Mouse (Mus musculus) kidney, adult 2 months (tissue): ENCODE results near the gene Klc3. TPM values are rescaled to one million over a fixed set of nuclear protein-coding genes. Genes with fewer than 3 reads are reported as not detected.

ENCODE experiments used
- DNase-seq: peaks from one replicate; pipeline ENCODE4 v3.0.0; 2021
- H3K27ac ChIP-seq: fragments of 200-500 bp; 2 replicates; pipeline ENCODE4 v1.5.1; 2012; ENCODE audit warnings: low read depth, low read length, control low read depth, inconsistent platforms; ENCODE audit not compliant: insufficient read depth
- H3K27me3 ChIP-seq: fragments of 200-500 bp; replicated peaks from 2 replicates; pipeline ENCODE4 v1.6.1; 2012; ENCODE audit warnings: mild to moderate bottlenecking, moderate library complexity, low read length, inconsistent platforms; ENCODE audit not compliant: control insufficient read depth, insufficient read depth
- H3K36me3 ChIP-seq: fragments of 200-500 bp; 2 replicates; pipeline ENCODE4 v1.6.1; 2012; ENCODE audit warnings: mild to moderate bottlenecking, moderate library complexity, low read length, inconsistent platforms; ENCODE audit not compliant: control insufficient read depth, insufficient read depth
- H3K4me1 ChIP-seq: fragments of 200-500 bp; 2 replicates; pipeline ENCODE4 v1.6.1; 2011; ENCODE audit warnings: low read length; ENCODE audit not compliant: control insufficient read depth, insufficient read depth
- H3K4me3 ChIP-seq: fragments of 200-500 bp; 2 replicates; pipeline ENCODE4 v1.5.1; 2011; ENCODE audit warnings: mild to moderate bottlenecking, low read depth, low read length, control low read depth; ENCODE audit not compliant: insufficient read depth
- CTCF ChIP-seq: fragments of 200-500 bp; conservative IDR thresholded peaks from 2 replicates; pipeline ENCODE4 v1.5.1; 2011; ENCODE audit warnings: low read depth, mild to moderate bottlenecking, control low read depth, low read length, moderate library complexity, mixed read lengths; ENCODE audit not compliant: insufficient read depth, insufficient read length
- POLR2A ChIP-seq: fragments of 200-500 bp; IDR thresholded peaks from one replicate; pipeline ENCODE4 v1.6.1; 2011; ENCODE audit warnings: low read depth, low read length, control low read depth
- WGBS: fragments of 180-500 bp; shearing (Covaris S2); methylation state at CpG from one replicate; pipeline ENCODE4 v1.1.7; 2018; 5-methylcytosine and 5-hydroxymethylcytosine counted together
- polyA plus RNA-seq: library from polyadenylated mRNA; depleted of rRNA; stranded (reverse); fragments of >200 nt; gene quantifications from 2 replicates; pipeline ENCODE4 v1.2.3, GENCODE M21; 2012

Gene Klc3
- polyA plus RNA-seq, 1 experiment = 3.7 TPM

- no peak for TF ChIP-seq POLR2A
- TF ChIP-seq CTCF = no peak
- Histone ChIP-seq H3K4me3 (no peak overlapping the region), H3K36me3 (no peaks in the 10 kb centered on the region), H3K4me1 (no peaks in the 10 kb centered on the region), H3K27me3 (no peaks in the 10 kb centered on the region), H3K27ac (no peak overlapping the region)
- 90% methylated on average over 8 of the region's 8 CpGs for WGBS
- DNase-seq = no peak
These were observed 9.4 kb downstream of the Klc3 start for GRCm38 (mm10) chr7:19394484-19394883.

- no peak for TF ChIP-seq CTCF
- TF ChIP-seq POLR2A = no peak
These were observed 15.0 kb downstream of the Klc3 start for GRCm38 (mm10) chr7:19388699-19389413.

GRCm38 (mm10) chr7:19383708-19384107 lies 20.2 kb downstream of the Klc3 start:
- 87% methylated on average over 9 of the region's 9 CpGs for WGBS
- no peak overlapping the region for H3K4me3 ChIP-seq
- H3K27me3 ChIP-seq = no peaks in the 10 kb centered on the region
- H3K27ac ChIP-seq = no peak overlapping the region
- no peaks in the 10 kb centered on the region for H3K36me3 ChIP-seq
- DNase-seq = no peak
- H3K4me1 ChIP-seq = no peaks in the 10 kb centered on the region
- TF ChIP-seq POLR2A (no peak), CTCF (no peak)

More at GRCm38 (mm10) chr7:19388699-19389413, 15.0 kb downstream of the Klc3 start:
- Histone ChIP-seq H3K4me1 (no peaks in the 10 kb centered on the region), H3K27ac (no peak overlapping the region), H3K27me3 (no peaks in the 10 kb centered on the region), H3K4me3 (no peak overlapping the region), H3K36me3 (no peaks in the 10 kb centered on the region)
- WGBS = 78% methylated on average over 10 of the region's 10 CpGs
- DNase-seq = peak; percentile 11

GRCm38 (mm10) chr7:19382166-19382541 lies 21.8 kb downstream of the Klc3 start:
- no peak for DNase-seq
- H3K4me3 ChIP-seq = peak overlapping the region; percentile 98
- 0 out of 2 replicates have a peak, but pooled peaks have one; percentile 16 for TF ChIP-seq CTCF
- TF ChIP-seq POLR2A = no peak
- no peak overlapping the region for H3K27ac ChIP-seq
- H3K27me3 ChIP-seq = no peaks in the 10 kb centered on the region
- WGBS = under 1% methylated on average over 37 of the region's 37 CpGs
- H3K36me3 ChIP-seq = no peaks in the 10 kb centered on the region
- H3K4me1 ChIP-seq = no peaks in the 10 kb centered on the region

- no peak within 1 kb of the TSS for H3K27ac ChIP-seq
- DNase-seq = peak; percentile 99
- H3K36me3 ChIP-seq = no peaks in the 10 kb centered on the region
- H3K4me3 ChIP-seq = peak within 1 kb of the TSS; percentile 98
- TF ChIP-seq POLR2A = no peak
- TF ChIP-seq CTCF = no peak
- no peaks in the 10 kb centered on the region for H3K27me3 ChIP-seq
- WGBS = 5% methylated on average over 48 of the region's 48 CpGs
- H3K4me1 ChIP-seq = no peaks in the 10 kb centered on the region
These were observed 22.3 kb downstream of the Klc3 start, which contains the start of gene Ercc2 for GRCm38 (mm10) chr7:19381377-19382165. Gene Ercc2, plus strand, starts transcription at chr7:19382010.

- Histone ChIP-seq H3K27me3 (no peaks in the 10 kb centered on the region), H3K4me3 (no peak overlapping the region), H3K36me3 (no peaks in the 10 kb centered on the region), H3K27ac (no peak overlapping the region), H3K4me1 (no peaks in the 10 kb centered on the region)
- WGBS = 67% methylated on average over 8 of the region's 8 CpGs
- TF ChIP-seq POLR2A = no peak
- no peak for TF ChIP-seq CTCF
- no peak for DNase-seq
These were observed 25.9 kb downstream of the Klc3 start for GRCm38 (mm10) chr7:19378049-19378448.

- no peak for DNase-seq
- Histone ChIP-seq H3K4me3 (no peak overlapping the region), H3K4me1 (no peaks in the 10 kb centered on the region), H3K27me3 (no peaks in the 10 kb centered on the region), H3K27ac (no peak overlapping the region), H3K36me3 (no peaks in the 10 kb centered on the region)
- TF ChIP-seq POLR2A (no peak), CTCF (no peak)
- 89% methylated on average over 4 of the region's 4 CpGs for WGBS
These were observed 27.9 kb downstream of the Klc3 start for GRCm38 (mm10) chr7:19376019-19376418.
